ENCODE assay signal across 16 mouse cellular contexts in the genomic region with DNA sequence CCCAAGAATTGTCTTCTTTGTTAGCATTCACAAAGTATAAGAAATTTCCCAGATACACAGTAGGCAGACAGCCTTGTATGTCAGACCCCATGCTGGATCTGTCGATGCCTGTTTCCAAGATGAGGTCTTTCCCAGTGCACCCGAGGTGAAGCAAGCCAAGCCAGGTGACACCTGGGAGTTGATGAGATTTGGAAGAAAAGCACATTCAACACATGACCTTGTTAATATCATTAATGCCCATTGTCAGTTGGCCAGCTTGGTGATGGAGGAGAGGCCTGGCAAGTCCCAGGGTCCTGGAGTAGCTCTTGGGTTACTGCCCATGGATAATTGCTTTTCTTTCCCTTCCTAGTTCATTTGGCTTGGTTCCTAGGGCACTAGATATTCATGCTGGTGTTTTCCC.
DNase-seq lines count a peak whose midpoint lies in the region; ATAC-seq lines count a peak whose summit lies in the region.
"Had no signal": no experiment of that assay in that cellular context is flagged by ENCODE, and none has a peak within 500 bp of the region (broad histone marks: within the 10 kb centered on the region; RNA-seq: fewer than 3 reads in every experiment).

No protein-coding gene starts in this region.

- H3K36me3 ChIP-seq in forebrain, embryonic 14.5 days (ENCODE audit: control insufficient read depth, insufficient read depth, low read length): no peaks in the 10 kb centered on the region
- no peaks in the 10 kb centered on the region for H3K36me3 ChIP-seq in forebrain, embryonic 11.5 days (ENCODE audit: control insufficient read depth, insufficient read depth, low read length)
- H3K36me3 ChIP-seq in forebrain, embryonic 16.5 days (ENCODE audit: control insufficient read depth, insufficient read depth): no peaks in the 10 kb centered on the region
- H3K36me3 ChIP-seq: G1E; intestine, embryonic 15.5 days; liver, embryonic 12.5 days; midbrain, embryonic 12.5 days had no signal

- peak; percentile 76 for ATAC-seq in forebrain, embryonic 14.5 days
- ATAC-seq in forebrain, embryonic 11.5 days (replicated peaks; ENCODE audit: low FRiP score): no peak
- peak; percentile 73 for ATAC-seq in forebrain, embryonic 16.5 days
- ATAC-seq in erythroid progenitor cell, adult 5-6 weeks (replicated peaks; ENCODE audit: low FRiP score, poor library complexity, severe bottlenecking): no peak
- ATAC-seq: CD4-positive, CD25-positive, alpha-beta regulatory T cell, adult 4 months; intestine, embryonic 15.5 days; liver, embryonic 12.5 days had no signal

- H3K9ac ChIP-seq in forebrain, embryonic 14.5 days (ENCODE audit: low read length): no peak overlapping the region
- H3K9ac ChIP-seq in forebrain, embryonic 11.5 days (ENCODE audit: low read length): no peak overlapping the region
- no peak overlapping the region for H3K9ac ChIP-seq in forebrain, embryonic 16.5 days (replicated peaks; ENCODE audit: low read depth, low read length)
- H3K9ac ChIP-seq: intestine, embryonic 15.5 days; liver, embryonic 12.5 days; midbrain, embryonic 12.5 days had no signal

- H3K9me3 ChIP-seq in forebrain, embryonic 14.5 days (replicated peaks; ENCODE audit: control insufficient read depth, low read length): no peaks in the 10 kb centered on the region
- no peaks in the 10 kb centered on the region for H3K9me3 ChIP-seq in forebrain, embryonic 11.5 days (ENCODE audit: control insufficient read depth, low read length)
- no peaks in the 10 kb centered on the region for H3K9me3 ChIP-seq in forebrain, embryonic 16.5 days (ENCODE audit: control insufficient read depth, low read length)
- H3K9me3 ChIP-seq: G1E; intestine, embryonic 15.5 days; liver, embryonic 12.5 days; midbrain, embryonic 12.5 days had no signal

- no peak overlapping the region for H3K4me3 ChIP-seq in forebrain, embryonic 14.5 days (ENCODE audit: low read depth, low read length)
- H3K4me3 ChIP-seq in forebrain, embryonic 11.5 days (ENCODE audit: low read depth, low read length): no peak overlapping the region
- no peak overlapping the region for H3K4me3 ChIP-seq in forebrain, embryonic 16.5 days (replicated peaks; ENCODE audit: low read length)
- H3K4me3 ChIP-seq: intestine, embryonic 15.5 days; liver, embryonic 12.5 days; midbrain, embryonic 12.5 days had no signal

- no peak overlapping the region for H3K4me2 ChIP-seq in forebrain, embryonic 14.5 days (ENCODE audit: low read length)
- H3K4me2 ChIP-seq in forebrain, embryonic 11.5 days (ENCODE audit: low read depth, low read length, severe bottlenecking): no peak overlapping the region
- H3K4me2 ChIP-seq in forebrain, embryonic 16.5 days (ENCODE audit: low read length): no peak overlapping the region
- H3K4me2 ChIP-seq: intestine, embryonic 15.5 days; liver, embryonic 12.5 days; midbrain, embryonic 12.5 days had no signal

- no peaks in the 10 kb centered on the region; the same call in 1 of the 2 replicates for H3K4me1 ChIP-seq in forebrain, embryonic 14.5 days (ENCODE audit: control insufficient read depth, insufficient read depth, low read length)
- no peaks in the 10 kb centered on the region for H3K4me1 ChIP-seq in forebrain, embryonic 11.5 days (replicated peaks; ENCODE audit: control insufficient read depth, insufficient read depth, low read length)
- peaks cover 9% of the 10 kb centered on the region for H3K4me1 ChIP-seq in forebrain, embryonic 16.5 days (replicated peaks; ENCODE audit: control insufficient read depth, insufficient read depth, low read length)
- H3K4me1 ChIP-seq: intestine, embryonic 15.5 days; liver, embryonic 12.5 days; midbrain, embryonic 12.5 days had no signal

- DNase-seq in adrenal gland, postnatal 25 days: peak; percentile 0
- no peak for DNase-seq in adrenal gland, postnatal 14 days
- peak; percentile 82 for DNase-seq in forebrain, embryonic 14.5 days (ENCODE audit: low spot score)
- DNase-seq in forebrain, embryonic 11.5 days (ENCODE audit: low spot score): no peak
- DNase-seq in layer of hippocampus, postnatal 10 days (ENCODE audit: low spot score in 2 of 2): peak; percentile 6 to 20
- DNase-seq in layer of hippocampus, postnatal 36 days: no peak
- DNase-seq: cerebellum, adult 18-20 months; gastrocnemius, postnatal 25 days; right cerebral cortex, postnatal 14 days had no signal

- H3K27ac ChIP-seq in forebrain, embryonic 14.5 days (ENCODE audit: low read depth, low read length): peak overlapping the region; percentile 56; the same call in 1 of the 2 replicates
- no peak overlapping the region for H3K27ac ChIP-seq in forebrain, embryonic 11.5 days (ENCODE audit: low read depth, low read length)
- peak overlapping the region; percentile 4; the same call in 1 of the 2 replicates for H3K27ac ChIP-seq in forebrain, embryonic 16.5 days (ENCODE audit: low read length)
- H3K27ac ChIP-seq: intestine, embryonic 15.5 days; liver, embryonic 12.5 days; midbrain, embryonic 12.5 days had no signal

- WGBS in forebrain, embryonic 14.5 days: 53% methylated on average over 2 of the region's 2 CpGs
- WGBS in forebrain, embryonic 11.5 days: 89% methylated on average over 2 of the region's 2 CpGs
- 34% methylated on average over 2 of the region's 2 CpGs for WGBS in forebrain, embryonic 16.5 days

- no peaks in the 10 kb centered on the region for H3K27me3 ChIP-seq in forebrain, embryonic 14.5 days (replicated peaks; ENCODE audit: control insufficient read depth, insufficient read depth, low read length)
- no peaks in the 10 kb centered on the region for H3K27me3 ChIP-seq in forebrain, embryonic 11.5 days (ENCODE audit: control insufficient read depth, insufficient read depth, low read length)
- no peaks in the 10 kb centered on the region for H3K27me3 ChIP-seq in forebrain, embryonic 16.5 days (replicated peaks; ENCODE audit: control insufficient read depth, insufficient read depth, low read length)
- H3K27me3 ChIP-seq: intestine, embryonic 15.5 days; liver, embryonic 12.5 days; midbrain, embryonic 12.5 days had no signal

Comparison
In these comparisons a context has a peak if more than half of its experiments do, and no peak if none do; other contexts are left out.
1. DNase-seq: peak in adrenal gland, postnatal 25 days (single experiment), forebrain, embryonic 14.5 days (single experiment) and layer of hippocampus, postnatal 10 days (2 of 2); none in adrenal gland, postnatal 14 days (single experiment), forebrain, embryonic 11.5 days (single experiment) and layer of hippocampus, postnatal 36 days (0 of 2).
2. ATAC-seq: peak in forebrain, embryonic 14.5 days (single experiment) and forebrain, embryonic 16.5 days (single experiment); none in forebrain, embryonic 11.5 days (single experiment) and erythroid progenitor cell, adult 5-6 weeks (single experiment).